In genomic region chr4:133813174-133813991, GRCm38 (mm10) we compare ENCODE assay signal across 8 mouse cellular contexts. TPM values are rescaled to one million over a fixed set of nuclear protein-coding genes. Genes with fewer than 3 reads are reported as not detected.
DNase-seq lines count a peak whose midpoint lies in the region; ATAC-seq and TF ChIP-seq lines count a peak whose summit lies in the region.

No protein-coding gene starts in this region.

- peak overlapping the region; percentile 99 for H3K27ac ChIP-seq in cortical plate, adult 2 months (ENCODE audit: insufficient read depth, low read length)

- peak; percentile 67 for ATAC-seq in activated CD4-positive, CD25-positive, alpha-beta regulatory T cell, adult 4 months

- no peak for TF ChIP-seq CTCF in cortical plate, adult 2 months (IDR thresholded peaks at IDR 0.05; ENCODE audit: extremely low read depth, insufficient read depth, low read length)

- peaks cover 1% of the 10 kb centered on the region; the same call in 1 of the 2 replicates for H3K4me1 ChIP-seq in cortical plate, adult 2 months (ENCODE audit: control insufficient read depth, insufficient read depth, low read length)
- peaks cover 34% of the 10 kb centered on the region for H3K4me1 ChIP-seq in megakaryocyte, embryonic 14.5 days

- TF ChIP-seq POLR2A in cortical plate, adult 2 months (IDR thresholded peaks at IDR 0.05; ENCODE audit: extremely low read depth, insufficient read depth, low read length) = peak; percentile 68

- H3K9me3 ChIP-seq in megakaryocyte, embryonic 14.5 days = no peaks in the 10 kb centered on the region

- peak; percentile 90 to 95 for DNase-seq in gastrocnemius, adult 8-10 months (ENCODE audit: low spot score in 2 of 2)
- peak; percentile 83 for DNase-seq in hindlimb bud, embryonic 11.5 days (ENCODE audit: extremely low spot score, low read depth, low spot score)
- DNase-seq in left cerebral cortex, adult 8-10 months (ENCODE audit: low spot score in 2 of 2) = peak; percentile 87
- peak; percentile 95 for DNase-seq in right cerebral cortex, postnatal 10 days (ENCODE audit: low spot score in 2 of 2)
- peak; percentile 95 for DNase-seq in urinary bladder, postnatal 25 days (ENCODE audit: low spot score)

- peak overlapping the region; percentile 82 for H3K4me3 ChIP-seq in cortical plate, adult 2 months (ENCODE audit: insufficient read depth, low read length)
- H3K4me3 ChIP-seq in megakaryocyte, embryonic 14.5 days (replicated peaks) = peak overlapping the region; percentile 93

- no peaks in the 10 kb centered on the region for H3K36me3 ChIP-seq in megakaryocyte, embryonic 14.5 days (replicated peaks; ENCODE audit: low read length)

- H3K27me3 ChIP-seq in megakaryocyte, embryonic 14.5 days (replicated peaks) = no peaks in the 10 kb centered on the region

RNA-seq across cellular contexts. Expression of gene Arid1a, which starts 56.8 kb away (rescaled TPM):
- 10 to 100 TPM; 58.4 to 79.1 TPM for polyA plus RNA-seq in activated CD4-positive, CD25-positive, alpha-beta regulatory T cell, adult 4 months (2017; shearing (Covaris generic))
- polyA plus RNA-seq in cortical plate, adult 2 months (2012; rRNA removed) = 44.3 and 45.1 TPM in 2 replicates
- 10 to 100 TPM; 23.3 to 27.5 (median 26.0) TPM for total RNA-seq in gastrocnemius, adult 8-10 months (2022)
- 10 to 100 TPM; 86.3 to 93.9 (median 90.7) TPM for total RNA-seq in left cerebral cortex, adult 8-10 months (2022)
- polyA plus RNA-seq in megakaryocyte, embryonic 14.5 days (2012; ENCODE audit: insufficient read depth, low replicate concordance) = 29.1 and 51.7 TPM in 2 replicates

Comparison
In these comparisons a context has a peak if more than half of its experiments do, and no peak if none do; other contexts are left out.
1. Peak in every context shown above with its lines: DNase-seq, ATAC-seq, H3K4me3 ChIP-seq and H3K27ac ChIP-seq.